Mouse (Mus musculus): Measurements from ENCODE around the gene Aph1b. TPM values are rescaled to one million over a fixed set of nuclear protein-coding genes. Genes with fewer than 3 reads are reported as not detected.

Aph1b gene
- polyA plus RNA-seq, 1 experiment from 2014 or later: 1.6 TPM

- Histone ChIP-seq H3K9me3 (replicated peaks) (no peaks in the 10 kb centered on the region), H3K27me3 (no peaks in the 10 kb centered on the region; the same call in 1 of the 2 replicates), H3K4me3 (replicated peaks) (no peak overlapping the region), H3K4me2 (no peak overlapping the region), H3K27ac (replicated peaks) (no peak overlapping the region), H3K4me1 (replicated peaks) (0 out of 2 replicates have a peak, but pooled peaks cover 2% of the 10 kb centered on the region), H3K9ac (no peak overlapping the region), H3K36me3 (replicated peaks) (no peaks in the 10 kb centered on the region)
- no peak for ATAC-seq (ENCODE audit: insufficient read depth)
- 58% methylated on average over 7 of the region's 7 CpGs for WGBS (ENCODE audit: insufficient replicate concordance)
Observed at GRCm38 (mm10) chr9:66739516-66739915, 55.8 kb downstream of the Aph1b start.

- Histone ChIP-seq H3K27me3 (no peaks in the 10 kb centered on the region; the same call in 1 of the 2 replicates), H3K9ac (no peak overlapping the region), H3K4me3 (replicated peaks) (no peak overlapping the region), H3K36me3 (replicated peaks) (no peaks in the 10 kb centered on the region), H3K4me2 (no peak overlapping the region), H3K9me3 (replicated peaks) (no peaks in the 10 kb centered on the region), H3K27ac (replicated peaks) (no peak overlapping the region), H3K4me1 (replicated peaks) (0 out of 2 replicates have a peak, but pooled peaks cover 3% of the 10 kb centered on the region)
- no peak for ATAC-seq (ENCODE audit: insufficient read depth)
- 66% methylated on average over 2 of the region's 2 CpGs for WGBS (ENCODE audit: insufficient replicate concordance)
Observed at GRCm38 (mm10) chr9:66736551-66736950, 58.7 kb downstream of the Aph1b start.

GRCm38 (mm10) chr9:66736016-66736415 is 59.3 kb downstream of the Aph1b start:
- 57% methylated on average over 3 of the region's 3 CpGs for WGBS (ENCODE audit: insufficient replicate concordance)
- Histone ChIP-seq H3K4me2 (no peak overlapping the region), H3K27me3 (no peaks in the 10 kb centered on the region; the same call in 1 of the 2 replicates), H3K9ac (no peak overlapping the region), H3K9me3 (replicated peaks) (no peaks in the 10 kb centered on the region), H3K27ac (replicated peaks) (no peak overlapping the region), H3K36me3 (replicated peaks) (no peaks in the 10 kb centered on the region), H3K4me3 (replicated peaks) (no peak overlapping the region), H3K4me1 (replicated peaks) (0 out of 2 replicates have a peak, but pooled peaks cover 3% of the 10 kb centered on the region)
- no peak for ATAC-seq (ENCODE audit: insufficient read depth)

- no peak overlapping the region for H3K27ac ChIP-seq (replicated peaks)
- H3K27me3 ChIP-seq: no peaks in the 10 kb centered on the region; the same call in 1 of the 2 replicates
- no peaks in the 10 kb centered on the region for H3K9me3 ChIP-seq (replicated peaks)
- no peak overlapping the region for H3K4me3 ChIP-seq (replicated peaks)
- no peak for ATAC-seq (ENCODE audit: insufficient read depth)
- no peak overlapping the region for H3K4me2 ChIP-seq
- H3K36me3 ChIP-seq (replicated peaks): no peaks in the 10 kb centered on the region
- H3K4me1 ChIP-seq (replicated peaks): 0 out of 2 replicates have a peak, but pooled peaks cover 3% of the 10 kb centered on the region
- no peak overlapping the region for H3K9ac ChIP-seq
- WGBS (ENCODE audit: insufficient replicate concordance): 56% methylated on average over 2 of the region's 2 CpGs
Observed at GRCm38 (mm10) chr9:66735122-66735521, 60.2 kb downstream of the Aph1b start.

- Histone ChIP-seq H3K36me3 (replicated peaks) (no peaks in the 10 kb centered on the region), H3K9me3 (replicated peaks) (no peaks in the 10 kb centered on the region), H3K4me3 (replicated peaks) (no peak overlapping the region), H3K4me2 (no peak overlapping the region), H3K4me1 (replicated peaks) (0 out of 2 replicates have a peak, but pooled peaks cover 3% of the 10 kb centered on the region), H3K9ac (no peak overlapping the region), H3K27me3 (no peaks in the 10 kb centered on the region), H3K27ac (replicated peaks) (no peak overlapping the region)
- peak; percentile 25; the same call in 1 of the 2 replicates for ATAC-seq (ENCODE audit: insufficient read depth)
- 51% methylated on average over 6 of the region's 6 CpGs for WGBS (ENCODE audit: insufficient replicate concordance)
Observed at GRCm38 (mm10) chr9:66734568-66734967, 60.7 kb downstream of the Aph1b start.

- no peak overlapping the region for H3K4me3 ChIP-seq (replicated peaks)
- H3K36me3 ChIP-seq (replicated peaks): no peaks in the 10 kb centered on the region
- ATAC-seq (ENCODE audit: insufficient read depth): no peak
- H3K27me3 ChIP-seq: no peaks in the 10 kb centered on the region
- 0 out of 2 replicates have a peak, but pooled peaks cover 3% of the 10 kb centered on the region for H3K4me1 ChIP-seq (replicated peaks)
- H3K27ac ChIP-seq (replicated peaks): no peak overlapping the region
- no peak overlapping the region for H3K4me2 ChIP-seq
- H3K9me3 ChIP-seq (replicated peaks): no peaks in the 10 kb centered on the region
- no peak overlapping the region for H3K9ac ChIP-seq
- WGBS (ENCODE audit: insufficient replicate concordance): 41% methylated on average over 15 of the region's 15 CpGs
Observed at GRCm38 (mm10) chr9:66732791-66733691, 62.2 kb downstream of the Aph1b start.

GRCm38 (mm10) chr9:66731284-66731683 is 64.0 kb downstream of the Aph1b start:
- H3K4me2 ChIP-seq: no peak overlapping the region
- H3K9me3 ChIP-seq (replicated peaks): no peaks in the 10 kb centered on the region
- H3K4me3 ChIP-seq (replicated peaks): no peak overlapping the region
- H3K27ac ChIP-seq (replicated peaks): no peak overlapping the region
- ATAC-seq (ENCODE audit: insufficient read depth): no peak
- no peaks in the 10 kb centered on the region for H3K36me3 ChIP-seq (replicated peaks)
- WGBS (ENCODE audit: insufficient replicate concordance): 59% methylated on average over 7 of the region's 7 CpGs
- H3K4me1 ChIP-seq (replicated peaks): 0 out of 2 replicates have a peak, but pooled peaks cover 3% of the 10 kb centered on the region
- no peaks in the 10 kb centered on the region for H3K27me3 ChIP-seq
- H3K9ac ChIP-seq: no peak overlapping the region

- no peak for ATAC-seq (ENCODE audit: insufficient read depth)
- H3K27ac ChIP-seq (replicated peaks): no peak overlapping the region
- 0 out of 2 replicates have a peak, but pooled peaks cover 3% of the 10 kb centered on the region for H3K4me1 ChIP-seq (replicated peaks)
- H3K27me3 ChIP-seq: no peaks in the 10 kb centered on the region
- WGBS (ENCODE audit: insufficient replicate concordance): 34% methylated on average over 3 of the region's 3 CpGs
- H3K9me3 ChIP-seq (replicated peaks): no peaks in the 10 kb centered on the region
- H3K4me2 ChIP-seq: no peak overlapping the region
- H3K4me3 ChIP-seq (replicated peaks): no peak overlapping the region
- H3K36me3 ChIP-seq (replicated peaks): no peaks in the 10 kb centered on the region
- no peak overlapping the region for H3K9ac ChIP-seq
Observed at GRCm38 (mm10) chr9:66730556-66730955, 64.7 kb downstream of the Aph1b start.

- WGBS (ENCODE audit: insufficient replicate concordance): 59% methylated on average over 7 of the region's 7 CpGs
- H3K36me3 ChIP-seq (replicated peaks): no peaks in the 10 kb centered on the region
- no peak overlapping the region for H3K9ac ChIP-seq
- H3K4me1 ChIP-seq (replicated peaks): no peaks in the 10 kb centered on the region
- ATAC-seq (ENCODE audit: insufficient read depth): no peak
- no peak overlapping the region for H3K4me3 ChIP-seq (replicated peaks)
- no peak overlapping the region for H3K27ac ChIP-seq (replicated peaks)
- H3K4me2 ChIP-seq: no peak overlapping the region
- no peaks in the 10 kb centered on the region for H3K27me3 ChIP-seq
- no peaks in the 10 kb centered on the region for H3K9me3 ChIP-seq (replicated peaks)
Observed at GRCm38 (mm10) chr9:66727333-66727732, 68.0 kb downstream of the Aph1b start.

GRCm38 (mm10) chr9:66725591-66725990 is 69.7 kb downstream of the Aph1b start:
- H3K27ac ChIP-seq (replicated peaks): no peak overlapping the region
- no peaks in the 10 kb centered on the region for H3K27me3 ChIP-seq
- no peak for ATAC-seq (ENCODE audit: insufficient read depth)
- H3K9ac ChIP-seq: no peak overlapping the region
- H3K4me1 ChIP-seq (replicated peaks): no peaks in the 10 kb centered on the region
- no peak overlapping the region for H3K4me2 ChIP-seq
- no peaks in the 10 kb centered on the region for H3K36me3 ChIP-seq (replicated peaks)
- H3K9me3 ChIP-seq (replicated peaks): no peaks in the 10 kb centered on the region
- no peak overlapping the region for H3K4me3 ChIP-seq (replicated peaks)
- WGBS (ENCODE audit: insufficient replicate concordance): 52% methylated on average over 3 of the region's 3 CpGs

Data from liver, embryonic 15.5 days (tissue).